Mouse (Mus musculus) intestine, embryonic 15.5 days (tissue): ENCODE results near the gene 1700023F06Rik. TPM values are rescaled to one million over a fixed set of nuclear protein-coding genes. Genes with fewer than 3 reads are reported as not detected.

Experiments
- ATAC-seq: fragments of 200-750 bp; cut with Nextera tagmentation; 2 replicates; pipeline ENCODE4 v1.8.0; 2017; ENCODE audit warnings: moderate TSS enrichment, moderate library complexity
- H3K27ac ChIP-seq: fragments of 300-500 bp; sonication (generic); 2 replicates; pipeline ENCODE4 v1.5.1; 2015; ENCODE audit warnings: mild to moderate bottlenecking, inconsistent platforms
- H3K27me3 ChIP-seq: fragments of 300-500 bp; sonication (generic); replicated peaks from 2 replicates; pipeline ENCODE4 v1.6.1; 2015; ENCODE audit warnings: inconsistent platforms
- H3K36me3 ChIP-seq: fragments of 300-500 bp; sonication (generic); 2 replicates; pipeline ENCODE4 v1.6.1; 2015; ENCODE audit warnings: inconsistent platforms
- H3K4me1 ChIP-seq: fragments of 300-500 bp; sonication (generic); replicated peaks from 2 replicates; pipeline ENCODE4 v1.6.1; 2015; ENCODE audit warnings: inconsistent platforms
- H3K4me2 ChIP-seq: fragments of 300-500 bp; sonication (generic); replicated peaks from 2 replicates; pipeline ENCODE4 v1.6.1; 2015; ENCODE audit warnings: mild to moderate bottlenecking, inconsistent platforms
- H3K4me3 ChIP-seq: fragments of 300-500 bp; sonication (generic); replicated peaks from 2 replicates; pipeline ENCODE4 v1.5.1; 2015; ENCODE audit warnings: inconsistent platforms
- H3K9ac ChIP-seq: fragments of 300-500 bp; sonication (generic); 2 replicates; pipeline ENCODE4 v1.6.1; 2015; ENCODE audit warnings: inconsistent platforms
- H3K9me3 ChIP-seq: fragments of 300-500 bp; sonication (generic); 2 replicates; pipeline ENCODE4 v1.6.1; 2016; ENCODE audit warnings: inconsistent platforms
- WGBS: fragments of 180-500 bp; shearing (Covaris S2); methylation state at CpG from one replicate; pipeline ENCODE4 v1.1.7; 2015; 5-methylcytosine and 5-hydroxymethylcytosine counted together
- polyA plus RNA-seq: library from polyadenylated mRNA; unstranded; fragments of >200 nt; fragmentation: Nextera tagmentation; extraction: Ambion mirVana; gene quantifications from 2 replicates; pipeline ENCODE4 v1.2.1, GENCODE M21; 2015

Gene 1700023F06Rik
- polyA plus RNA-seq, 1 experiment from 2014 or later: 1.0 TPM

- WGBS: 49% methylated on average over 3 of the region's 3 CpGs
- Histone ChIP-seq H3K27ac (no peak overlapping the region), H3K4me3 (peak overlapping the region; percentile 55; the same call in 1 of the 2 replicates), H3K4me1 (peaks cover 9% of the 10 kb centered on the region), H3K36me3 (no peaks in the 10 kb centered on the region), H3K9ac (0 out of 2 replicates have a peak overlapping the region, but pooled peaks have one; percentile 59), H3K27me3 (peaks cover 34% of the 10 kb centered on the region), H3K9me3 (no peaks in the 10 kb centered on the region), H3K4me2 (peak overlapping the region; percentile 97)
- no peak for ATAC-seq
Observed at GRCm38 (mm10) chr11:103170111-103170493, 38.3 kb downstream of the 1700023F06Rik start.

GRCm38 (mm10) chr11:103169664-103170063 lies 38.7 kb downstream of the 1700023F06Rik start:
- H3K27ac ChIP-seq: no peak overlapping the region
- H3K4me2 ChIP-seq: no peak overlapping the region
- peaks cover 34% of the 10 kb centered on the region for H3K27me3 ChIP-seq
- H3K36me3 ChIP-seq: no peaks in the 10 kb centered on the region
- no peak for ATAC-seq
- H3K4me1 ChIP-seq: peaks cover 4% of the 10 kb centered on the region
- no peak overlapping the region for H3K9ac ChIP-seq
- WGBS: 83% methylated on average over 5 of the region's 5 CpGs
- no peak overlapping the region for H3K4me3 ChIP-seq
- no peaks in the 10 kb centered on the region for H3K9me3 ChIP-seq

- Histone ChIP-seq H3K9ac (no peak overlapping the region), H3K27me3 (peaks cover 34% of the 10 kb centered on the region), H3K27ac (no peak overlapping the region), H3K9me3 (no peaks in the 10 kb centered on the region), H3K4me1 (peaks cover 9% of the 10 kb centered on the region), H3K36me3 (no peaks in the 10 kb centered on the region), H3K4me3 (no peak overlapping the region), H3K4me2 (no peak overlapping the region)
- no peak for ATAC-seq
- 23% methylated on average over 9 of the region's 9 CpGs for WGBS
Observed at GRCm38 (mm10) chr11:103168690-103169390, 39.5 kb downstream of the 1700023F06Rik start.

GRCm38 (mm10) chr11:103164391-103164790 lies 44.0 kb downstream of the 1700023F06Rik start:
- ATAC-seq: 0 out of 2 replicates have a peak, but pooled peaks have one; percentile 19
- Histone ChIP-seq H3K36me3 (no peaks in the 10 kb centered on the region), H3K27ac (no peak overlapping the region), H3K9ac (no peak overlapping the region), H3K9me3 (no peaks in the 10 kb centered on the region), H3K4me2 (no peak overlapping the region), H3K4me1 (0 out of 2 replicates have a peak, but pooled peaks cover 4% of the 10 kb centered on the region), H3K27me3 (peaks cover 2% of the 10 kb centered on the region; the same call in 1 of the 2 replicates), H3K4me3 (no peak overlapping the region)
- WGBS: 25% methylated on average over 10 of the region's 10 CpGs

GRCm38 (mm10) chr11:103162132-103162531 lies 46.2 kb downstream of the 1700023F06Rik start:
- no peak overlapping the region for H3K27ac ChIP-seq

GRCm38 (mm10) chr11:103161449-103161848 lies 46.9 kb downstream of the 1700023F06Rik start:
- no peak for ATAC-seq
- H3K9me3 ChIP-seq: no peaks in the 10 kb centered on the region
- H3K27ac ChIP-seq: no peak overlapping the region
- no peaks in the 10 kb centered on the region for H3K27me3 ChIP-seq
- no peak overlapping the region for H3K4me3 ChIP-seq
- WGBS: 74% methylated on average over 7 of the region's 7 CpGs
- peaks cover 14% of the 10 kb centered on the region for H3K4me1 ChIP-seq
- no peak overlapping the region for H3K4me2 ChIP-seq
- H3K9ac ChIP-seq: no peak overlapping the region
- no peaks in the 10 kb centered on the region for H3K36me3 ChIP-seq

More at GRCm38 (mm10) chr11:103162132-103162531, 46.2 kb downstream of the 1700023F06Rik start:
- WGBS: 89% methylated on average over 5 of the region's 5 CpGs
- Histone ChIP-seq H3K4me3 (no peak overlapping the region), H3K9me3 (no peaks in the 10 kb centered on the region), H3K4me2 (no peak overlapping the region), H3K4me1 (peaks cover 14% of the 10 kb centered on the region), H3K27me3 (no peaks in the 10 kb centered on the region), H3K9ac (no peak overlapping the region), H3K36me3 (no peaks in the 10 kb centered on the region)
- ATAC-seq: no peak

- WGBS: 87% methylated on average over 11 of the region's 11 CpGs
- Histone ChIP-seq H3K4me3 (no peak overlapping the region), H3K27ac (no peak overlapping the region), H3K9me3 (no peaks in the 10 kb centered on the region), H3K4me2 (no peak overlapping the region), H3K4me1 (peaks cover 14% of the 10 kb centered on the region), H3K36me3 (no peaks in the 10 kb centered on the region), H3K9ac (no peak overlapping the region), H3K27me3 (no peaks in the 10 kb centered on the region)
- ATAC-seq: no peak
Observed at GRCm38 (mm10) chr11:103160738-103161137, 47.6 kb downstream of the 1700023F06Rik start.

GRCm38 (mm10) chr11:103158621-103159478 lies 49.5 kb downstream of the 1700023F06Rik start:
- peaks cover 10% of the 10 kb centered on the region for H3K4me1 ChIP-seq
- no peaks in the 10 kb centered on the region for H3K27me3 ChIP-seq
- no peaks in the 10 kb centered on the region for H3K36me3 ChIP-seq
- WGBS: under 1% methylated on average over 25 of the region's 25 CpGs
- H3K9ac ChIP-seq: peak overlapping the region; percentile 46
- ATAC-seq: peak; percentile 97
- peak overlapping the region; percentile 88 for H3K4me2 ChIP-seq
- H3K27ac ChIP-seq: peak overlapping the region; percentile 68
- H3K4me3 ChIP-seq: peak overlapping the region; percentile 38
- H3K9me3 ChIP-seq: no peaks in the 10 kb centered on the region

- H3K4me2 ChIP-seq: no peak overlapping the region
- 92% methylated on average over 4 of the region's 4 CpGs for WGBS
- no peak overlapping the region for H3K27ac ChIP-seq
- peaks cover 10% of the 10 kb centered on the region for H3K4me1 ChIP-seq
- no peaks in the 10 kb centered on the region for H3K9me3 ChIP-seq
- H3K4me3 ChIP-seq: no peak overlapping the region
- H3K36me3 ChIP-seq: no peaks in the 10 kb centered on the region
- no peak overlapping the region for H3K9ac ChIP-seq
- ATAC-seq: no peak
- H3K27me3 ChIP-seq: no peaks in the 10 kb centered on the region
Observed at GRCm38 (mm10) chr11:103149771-103150170, 58.6 kb downstream of the 1700023F06Rik start.

Other genes with a start within 250 kb of the 1700023F06Rik start
- 60.0 and 66.6 TPM in 2 replicates for gene Nmt1, start 180.4 kb downstream of the 1700023F06Rik start, polyA plus RNA-seq
- gene Dcakd, start 180.2 kb downstream of the 1700023F06Rik start, polyA plus RNA-seq: 101 and 105 TPM in 2 replicates
- 1.8 and 2.0 TPM in 2 replicates for gene Plcd3, start 106.9 kb downstream of the 1700023F06Rik start, polyA plus RNA-seq
- gene Acbd4, start 106.9 kb downstream of the 1700023F06Rik start, polyA plus RNA-seq: 17.4 and 22.0 TPM in 2 replicates
- gene Hexim1, start 92.3 kb downstream of the 1700023F06Rik start, polyA plus RNA-seq: 4.1 and 4.7 TPM in 2 replicates
- 7.9 and 8.8 TPM in 2 replicates for gene Hexim2, start 76.1 kb downstream of the 1700023F06Rik start, polyA plus RNA-seq
- 2.0 and 2.2 TPM in 2 replicates for gene Fmnl1, start 37.5 kb downstream of the 1700023F06Rik start, polyA plus RNA-seq
- not detected in 2 replicates for gene Spata32, start 9.9 kb upstream of the 1700023F06Rik start, polyA plus RNA-seq
- 2.9 and 3.6 TPM in 2 replicates for gene Map3k14, start 58.9 kb upstream of the 1700023F06Rik start, polyA plus RNA-seq
- 33.0 and 36.2 TPM in 2 replicates for gene Arhgap27, start 155.1 kb upstream of the 1700023F06Rik start, polyA plus RNA-seq
- gene Plekhm1, start 204.1 kb upstream of the 1700023F06Rik start, polyA plus RNA-seq: 5.6 and 6.2 TPM in 2 replicates